Mouse (Mus musculus) T-cell, adult 2 months (primary cell): Measurements from ENCODE around the gene Gmcl1.

ENCODE experiments used
- DNase-seq: peaks from one replicate; pipeline ENCODE4 v3.0.0; 2022; ENCODE audit warnings: low spot score

The Gmcl1 gene

DNA sequence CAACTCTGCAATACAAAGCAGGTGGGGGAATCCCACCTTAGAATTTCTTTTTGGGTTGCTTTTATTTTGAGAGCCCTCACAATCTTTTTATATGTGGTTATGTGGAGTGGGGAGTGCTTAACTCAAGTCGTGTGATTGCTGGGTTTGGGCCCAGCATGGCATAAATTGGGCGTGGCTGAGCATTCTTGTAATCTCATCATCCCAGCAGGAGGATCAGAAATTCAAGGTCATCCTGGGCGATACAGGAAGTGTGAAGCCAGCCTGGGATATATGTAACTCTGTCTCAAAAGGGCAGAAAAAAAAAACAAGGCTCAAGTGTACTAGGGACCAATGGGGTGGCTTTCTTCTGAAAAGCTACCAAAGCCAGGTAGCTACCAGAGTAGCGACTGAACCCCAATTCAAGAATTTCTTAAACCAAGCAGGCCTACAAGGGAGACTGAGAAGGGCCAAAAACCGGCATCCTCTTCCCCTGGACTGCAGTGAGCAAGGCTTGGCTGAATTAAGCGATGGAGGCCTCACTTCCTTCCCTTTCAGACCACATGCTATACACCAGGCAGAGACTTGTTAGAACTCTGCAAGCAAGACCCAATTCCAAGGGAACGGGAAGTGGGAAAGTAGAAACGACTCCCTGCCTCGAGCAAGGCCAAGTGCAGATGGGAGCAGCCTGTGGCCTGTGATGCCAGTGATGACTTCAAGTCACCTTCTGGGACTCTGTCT lies 72.9 kb downstream of the Gmcl1 start:
- DNase-seq: no peak

- no peak for DNase-seq
Observed at GRCm38 (mm10) chr6:86658501-86658900, 74.7 kb downstream of the Gmcl1 start.

DNA sequence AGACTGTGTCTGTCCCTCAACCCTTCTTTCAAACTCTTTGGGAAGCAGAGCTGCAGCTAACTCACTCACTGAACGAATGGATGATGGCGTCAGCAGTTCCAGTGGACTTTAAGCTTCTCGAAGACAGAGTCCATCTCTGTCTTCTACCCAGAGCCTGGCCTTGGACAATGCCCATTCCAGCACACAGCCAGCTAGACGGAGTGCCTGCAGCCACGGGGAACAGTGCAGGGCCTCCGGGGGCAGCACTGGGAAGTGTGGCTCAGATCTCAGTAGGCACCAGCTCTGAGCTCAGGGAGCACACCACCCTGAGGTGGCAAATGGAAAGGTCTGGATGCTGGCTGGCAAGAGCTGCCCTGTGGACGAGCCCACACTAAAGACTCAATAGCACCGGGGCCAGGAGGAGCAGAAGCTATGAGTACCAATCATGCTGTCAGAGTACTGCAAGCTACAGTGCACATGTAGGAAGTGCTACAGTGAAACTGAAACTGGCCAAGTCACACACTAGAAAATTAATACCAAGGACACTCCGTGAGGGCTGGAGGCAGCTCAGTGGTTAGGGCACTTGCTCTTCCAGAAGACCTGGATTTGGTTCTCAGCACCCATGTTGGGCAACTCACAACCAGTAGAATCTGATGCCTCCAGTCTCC lies 78.8 kb downstream of the Gmcl1 start:
- no peak for DNase-seq

DNA sequence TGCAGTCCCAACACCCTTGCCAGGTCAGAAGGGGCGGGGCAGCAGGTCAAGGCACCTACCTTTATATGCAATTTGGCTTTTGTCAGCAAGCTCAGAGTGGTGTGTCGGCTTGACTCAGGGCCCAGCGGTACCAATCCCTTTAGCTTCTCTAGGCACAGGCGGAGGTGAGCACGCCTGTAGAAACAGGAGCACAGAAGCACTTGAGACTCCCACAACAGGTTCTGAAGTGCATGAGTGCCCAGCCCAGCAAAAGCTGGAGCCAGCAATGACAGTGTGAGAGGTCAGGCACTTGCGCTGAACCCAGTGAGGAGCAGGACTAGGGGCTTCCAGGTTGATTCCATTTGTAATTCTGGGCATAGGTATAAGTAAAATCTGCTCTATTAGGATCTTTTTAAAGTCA lies 80.2 kb downstream of the Gmcl1 start:
- no peak for DNase-seq

- DNase-seq: no peak
Observed at GRCm38 (mm10) chr6:86646143-86646542, 87.0 kb downstream of the Gmcl1 start.

DNA sequence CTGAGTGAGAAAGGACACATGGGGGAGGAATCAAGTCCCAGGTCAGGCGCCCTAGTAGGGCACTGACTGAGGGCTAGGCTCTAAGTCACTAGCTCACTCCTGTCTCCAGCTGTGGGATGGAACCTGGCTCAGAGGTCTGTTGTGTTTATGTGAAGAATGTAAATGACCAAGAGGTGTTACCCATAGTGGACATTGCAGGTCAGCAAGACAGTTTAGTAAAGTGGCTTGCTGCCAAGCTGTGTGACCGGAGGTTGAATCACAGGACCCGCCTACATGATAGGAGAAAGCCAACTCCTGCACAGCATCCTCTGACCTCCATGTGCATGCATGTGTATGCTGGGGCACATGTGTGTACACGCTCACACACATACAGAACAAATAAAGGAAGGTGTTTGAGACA lies 87.6 kb downstream of the Gmcl1 start:
- DNase-seq: no peak

- DNase-seq: no peak
Observed at GRCm38 (mm10) chr6:86644775-86645400, 88.3 kb downstream of the Gmcl1 start.
